ENCODE assay signal across 8 mouse cellular contexts in the genomic region with DNA sequence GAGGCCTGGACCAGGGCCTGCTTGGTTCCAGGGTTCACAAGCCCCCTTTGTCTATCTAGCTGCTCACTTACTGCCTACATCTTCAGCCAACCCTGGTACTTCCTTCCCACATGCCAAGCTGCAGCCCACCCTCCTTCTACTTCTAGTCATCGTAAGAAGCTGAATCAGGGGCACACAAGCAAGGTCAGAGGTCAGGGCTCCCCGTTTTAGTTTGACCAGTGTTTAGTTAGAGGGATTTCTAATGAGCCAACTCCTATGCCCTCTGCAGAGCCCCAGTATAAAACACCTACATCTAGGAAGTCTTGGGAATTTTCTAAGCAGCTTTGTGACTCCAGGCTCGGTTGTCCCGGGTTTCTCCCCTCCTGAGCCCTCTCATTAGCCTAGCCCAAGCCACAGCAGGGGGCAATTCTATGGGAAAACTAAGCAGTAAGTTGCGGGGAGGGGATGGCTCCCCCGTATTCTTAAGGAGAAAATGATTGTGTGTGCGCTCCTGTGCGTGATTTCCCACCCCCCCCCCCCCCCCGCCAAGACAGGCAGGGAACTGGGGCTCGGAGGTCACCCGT. TPM values are rescaled to one million over a fixed set of nuclear protein-coding genes. Genes with fewer than 3 reads are reported as not detected.
DNase-seq lines count a peak whose midpoint lies in the region; ATAC-seq and TF ChIP-seq lines count a peak whose summit lies in the region.

No protein-coding gene starts in this region.

- peak overlapping the region; percentile 90 for H3K4me2 ChIP-seq in heart, embryonic 15.5 days
- peak overlapping the region; percentile 74 for H3K4me2 ChIP-seq in forebrain, embryonic 13.5 days
- H3K4me2 ChIP-seq in liver, embryonic 15.5 days, result peak overlapping the region; percentile 95

- in situ Hi-C loops in ES-E14 (cut with MboI; ENCODE audit: low sequenced_read_pairs in 2 of 2, unreplicated experiment in 2 of 2), result no loop called here

- peaks cover 16% of the 10 kb centered on the region for H3K36me3 ChIP-seq in heart, embryonic 15.5 days
- peaks cover 4% of the 10 kb centered on the region for H3K36me3 ChIP-seq in ES-E14 (ENCODE audit: control insufficient read depth, insufficient read depth, low read length, poor library complexity, severe bottlenecking)
- peaks cover 21% of the 10 kb centered on the region for H3K36me3 ChIP-seq in forebrain, embryonic 13.5 days (ENCODE audit: poor library complexity, severe bottlenecking)
- H3K36me3 ChIP-seq in liver, embryonic 15.5 days (replicated peaks), result peaks cover 11% of the 10 kb centered on the region

- H3K27ac ChIP-seq in heart, embryonic 15.5 days, result peak overlapping the region; percentile 88
- peak overlapping the region; percentile 20; the same call in 1 of the 2 replicates for H3K27ac ChIP-seq in ES-E14 (ENCODE audit: insufficient read depth, low read depth, low read length, poor library complexity, severe bottlenecking)
- H3K27ac ChIP-seq in forebrain, embryonic 13.5 days, result peak overlapping the region; percentile 85
- peak overlapping the region; percentile 83 for H3K27ac ChIP-seq in liver, embryonic 15.5 days (replicated peaks)

- no peaks in the 10 kb centered on the region for H3K9me3 ChIP-seq in heart, embryonic 15.5 days (replicated peaks)
- no peaks in the 10 kb centered on the region for H3K9me3 ChIP-seq in ES-E14 (ENCODE audit: control insufficient read depth, insufficient read depth, low read depth, low read length)
- H3K9me3 ChIP-seq in forebrain, embryonic 13.5 days (replicated peaks), result no peaks in the 10 kb centered on the region
- H3K9me3 ChIP-seq in liver, embryonic 15.5 days (replicated peaks), result no peaks in the 10 kb centered on the region

- H3K9ac ChIP-seq in heart, embryonic 15.5 days, result peak overlapping the region; percentile 55
- peak overlapping the region; percentile 67; the same call in 1 of the 2 replicates for H3K9ac ChIP-seq in ES-E14 (ENCODE audit: insufficient read depth, low read depth, low read length, poor library complexity, severe bottlenecking)
- H3K9ac ChIP-seq in forebrain, embryonic 13.5 days, result no peak overlapping the region
- H3K9ac ChIP-seq in liver, embryonic 15.5 days, result peak overlapping the region; percentile 55

- WGBS in heart, embryonic 15.5 days, result 4% methylated on average over 11 of the region's 11 CpGs
- WGBS in forebrain, embryonic 13.5 days, result 0% methylated on average over 8 of the region's 11 CpGs
- WGBS in liver, embryonic 15.5 days (ENCODE audit: insufficient replicate concordance), result 17% methylated on average over 9 of the region's 11 CpGs

- peaks cover 60% of the 10 kb centered on the region for H3K4me1 ChIP-seq in heart, embryonic 15.5 days (replicated peaks)
- H3K4me1 ChIP-seq in ES-E14 (ENCODE audit: control insufficient read depth in 2 of 2, insufficient read depth in 2 of 2, low read length in 2 of 2, poor library complexity in 1 of 2), result peaks cover 2 to 34% of the 10 kb centered on the region in 2 experiments; a peak in 2 of 4 replicates
- H3K4me1 ChIP-seq in forebrain, embryonic 13.5 days, result peaks cover 70% of the 10 kb centered on the region
- peaks cover 78% of the 10 kb centered on the region for H3K4me1 ChIP-seq in liver, embryonic 15.5 days (replicated peaks)

- no peak; the same call in 1 of the 2 replicates for ATAC-seq in heart, embryonic 15.5 days (replicated peaks; ENCODE audit: insufficient number of reproducible peaks, insufficient read depth, low FRiP score, low read depth)
- peak; percentile 8 for ATAC-seq in forebrain, embryonic 13.5 days
- ATAC-seq in liver, embryonic 15.5 days (ENCODE audit: insufficient read depth), result no peak

- DNase-seq in heart, postnatal 4 days, result no peak
- DNase-seq in ES-E14 (ENCODE audit: low read depth, low spot score) (no peak), adipocyte (ENCODE audit: low spot score) (no peak)
- no peak for DNase-seq in layer of hippocampus, postnatal 36 days
- DNase-seq in adrenal gland, adult 18-20 months (ENCODE audit: low spot score in 2 of 2), result no peak

- peak overlapping the region; percentile 53 for H3K4me3 ChIP-seq in heart, embryonic 15.5 days
- H3K4me3 ChIP-seq in ES-E14 (ENCODE audit: insufficient read depth in 1 of 2, low read depth in 1 of 2, low read length in 2 of 2, poor library complexity in 1 of 2, severe bottlenecking in 1 of 2), result peak overlapping the region; percentile 72 to 80
- H3K4me3 ChIP-seq in forebrain, embryonic 13.5 days, result peak overlapping the region; percentile 40
- peak overlapping the region; percentile 67 for H3K4me3 ChIP-seq in liver, embryonic 15.5 days (replicated peaks)

- H3K27me3 ChIP-seq in heart, embryonic 15.5 days, result no peaks in the 10 kb centered on the region; the same call in 1 of the 2 replicates
- peaks cover 62% of the 10 kb centered on the region for H3K27me3 ChIP-seq in forebrain, embryonic 13.5 days
- H3K27me3 ChIP-seq in liver, embryonic 15.5 days, result peaks cover 43% of the 10 kb centered on the region

TF ChIP-seq in ES-E14, 5 proteins besides CTCF, POLR2A, EP300 and RAD21:
- TF ChIP-seq MAFK (IDR thresholded peaks at IDR 0.05; ENCODE audit: insufficient read depth, low read depth, low read length) (no peak), HCFC1 (IDR thresholded peaks at IDR 0.05; ENCODE audit: borderline replicate concordance, insufficient read depth, low read length) (no peak), ZC3H11A (IDR thresholded peaks at IDR 0.05; ENCODE audit: borderline replicate concordance, low read depth, low read length) (no peak), CHD2 (IDR thresholded peaks at IDR 0.05; ENCODE audit: low read depth, low read length) (no peak), ZNF384 (IDR thresholded peaks at IDR 0.05; ENCODE audit: low read depth, low read length) (no peak)

RNA-seq across cellular contexts. Expression of gene Tle2, which starts 4.0 kb away (rescaled TPM):
- 23.6 and 29.3 TPM in 2 replicates for polyA plus RNA-seq in heart, embryonic 15.5 days (2015; fragmentation: Nextera tagmentation; extraction: Ambion mirVana)
- 10 to 100 TPM; 15.3 to 17.1 TPM for total RNA-seq in heart, postnatal 4 days (2021)
- total RNA-seq in ES-E14 (2012; rRNA removed), result 2.4 and 2.6 TPM in 2 replicates
- polyA plus RNA-seq in forebrain, embryonic 13.5 days (2015; fragmentation: Nextera tagmentation; extraction: Ambion mirVana), result 15.1 and 17.7 TPM in 2 replicates
- polyA plus RNA-seq in liver, embryonic 15.5 days (2015; fragmentation: Nextera tagmentation; extraction: Ambion mirVana), result 2.2 and 2.6 TPM in 2 replicates
- 10 to 100 TPM; 33.2 to 33.9 TPM for total RNA-seq in layer of hippocampus, postnatal 36 days (2021)
- total RNA-seq in adrenal gland, adult 18-20 months (2021), result 10 to 100 TPM; 58.2 to 65.6 TPM

RNA-seq across cellular contexts. Expression of gene Aes, which starts 11.0 kb away (rescaled TPM):
- polyA plus RNA-seq in heart, embryonic 15.5 days (2015; fragmentation: Nextera tagmentation; extraction: Ambion mirVana), result 650 and 761 TPM in 2 replicates
- 100 to 1,000 TPM; 821 to 843 TPM for total RNA-seq in heart, postnatal 4 days (2021)
- 102 and 145 TPM in 2 replicates for total RNA-seq in ES-E14 (2012; rRNA removed)
- 430 and 502 TPM in 2 replicates for polyA plus RNA-seq in forebrain, embryonic 13.5 days (2015; fragmentation: Nextera tagmentation; extraction: Ambion mirVana)
- 243 and 271 TPM in 2 replicates for polyA plus RNA-seq in liver, embryonic 15.5 days (2015; fragmentation: Nextera tagmentation; extraction: Ambion mirVana)
- total RNA-seq in layer of hippocampus, postnatal 36 days (2021), result 100 to 1,000 TPM; 667 to 720 TPM
- 1,000 to 10,000 TPM in 1 of 2 experiments, 100 to 1,000 TPM in 1; 911 to 1,138 TPM for total RNA-seq in adrenal gland, adult 18-20 months (2021)

RNA-seq across cellular contexts. Expression of gene Gna11, which starts 25.3 kb away (rescaled TPM):
- 52.1 and 64.1 TPM in 2 replicates for polyA plus RNA-seq in heart, embryonic 15.5 days (2015; fragmentation: Nextera tagmentation; extraction: Ambion mirVana)
- 10 to 100 TPM; 58.5 to 62.7 TPM for total RNA-seq in heart, postnatal 4 days (2021)
- 52.1 and 53.4 TPM in 2 replicates for total RNA-seq in ES-E14 (2012; rRNA removed)
- polyA plus RNA-seq in forebrain, embryonic 13.5 days (2015; fragmentation: Nextera tagmentation; extraction: Ambion mirVana), result 79.0 and 84.3 TPM in 2 replicates
- polyA plus RNA-seq in liver, embryonic 15.5 days (2015; fragmentation: Nextera tagmentation; extraction: Ambion mirVana), result 20.3 and 24.6 TPM in 2 replicates
- 100 to 1,000 TPM; 113 to 117 TPM for total RNA-seq in layer of hippocampus, postnatal 36 days (2021)
- 10 to 100 TPM; 81.7 to 83.4 TPM for total RNA-seq in adrenal gland, adult 18-20 months (2021)

RNA-seq across cellular contexts. Expression of gene Tle6, which starts 30.6 kb away (rescaled TPM):
- polyA plus RNA-seq in heart, embryonic 15.5 days (2015; fragmentation: Nextera tagmentation; extraction: Ambion mirVana), result 23.9 and 30.5 TPM in 2 replicates
- 10 to 100 TPM in 1 of 2 experiments, 1 to 10 TPM in 1; 7.2 to 10.6 TPM for total RNA-seq in heart, postnatal 4 days (2021)
- 17.7 and 22.0 TPM in 2 replicates for total RNA-seq in ES-E14 (2012; rRNA removed)
- polyA plus RNA-seq in forebrain, embryonic 13.5 days (2015; fragmentation: Nextera tagmentation; extraction: Ambion mirVana), result 1.8 and 4.1 TPM in 2 replicates
- 3.5 TPM in 2 replicates for polyA plus RNA-seq in liver, embryonic 15.5 days (2015; fragmentation: Nextera tagmentation; extraction: Ambion mirVana)
- total RNA-seq in layer of hippocampus, postnatal 36 days (2021), result 1 to 10 TPM; 1.3 to 3.0 TPM
- 10 to 100 TPM; 21.4 to 37.3 TPM for total RNA-seq in adrenal gland, adult 18-20 months (2021)

RNA-seq across cellular contexts. Expression of gene BC025920, which starts 35.8 kb away (rescaled TPM):
- polyA plus RNA-seq in heart, embryonic 15.5 days (2015; fragmentation: Nextera tagmentation; extraction: Ambion mirVana), result 0.48 and 0.72 TPM in 2 replicates
- 1 to 10 TPM; 1.2 to 1.3 TPM for total RNA-seq in heart, postnatal 4 days (2021)
- 2.3 and 2.5 TPM in 2 replicates for total RNA-seq in ES-E14 (2012; rRNA removed)
- polyA plus RNA-seq in forebrain, embryonic 13.5 days (2015; fragmentation: Nextera tagmentation; extraction: Ambion mirVana), result 2.0 and 3.7 TPM in 2 replicates
- polyA plus RNA-seq in liver, embryonic 15.5 days (2015; fragmentation: Nextera tagmentation; extraction: Ambion mirVana), result 0.23 and 0.24 TPM in 2 replicates
- 1 to 10 TPM; 3.6 to 3.9 TPM for total RNA-seq in layer of hippocampus, postnatal 36 days (2021)
- 1 to 10 TPM; 1.2 to 1.7 TPM for total RNA-seq in adrenal gland, adult 18-20 months (2021)

Comparison
In these comparisons a context has a peak if more than half of its experiments do, and no peak if none do; other contexts are left out.
1. H3K27ac ChIP-seq: peak in every context shown above with its lines; median percentile 88 in heart, embryonic 15.5 days; 85 in forebrain, embryonic 13.5 days; 83 in liver, embryonic 15.5 days; 20 in ES-E14.